Mouse (Mus musculus): Measurements from ENCODE around the gene Olfr1443. TPM values are rescaled to one million over a fixed set of nuclear protein-coding genes. Genes with fewer than 3 reads are reported as not detected.

Olfr1443 gene
- total RNA-seq (2023), result not detected

DNA sequence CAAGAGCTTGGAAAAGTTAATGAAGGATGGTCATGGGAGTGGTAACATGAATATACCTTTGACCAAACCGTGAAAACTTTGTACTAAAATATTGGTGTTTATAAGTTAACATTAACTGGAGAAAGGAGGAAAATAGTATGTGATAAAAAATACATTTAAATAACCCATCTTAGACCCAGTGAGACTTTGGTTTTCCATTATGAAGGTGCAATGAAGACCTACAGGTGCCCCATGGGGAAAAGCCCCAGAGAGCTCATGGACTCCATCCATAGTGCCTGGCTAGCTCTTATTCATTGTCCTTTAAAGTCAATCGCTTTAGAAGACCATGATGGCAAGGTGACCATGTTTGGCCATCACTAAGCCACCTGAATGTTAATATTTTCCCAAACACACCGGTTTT lies at the start of gene Olfr1443:
Gene Olfr1443 (plus strand): TSS at position 301 of the 400 bp plus-strand sequence.

DNA sequence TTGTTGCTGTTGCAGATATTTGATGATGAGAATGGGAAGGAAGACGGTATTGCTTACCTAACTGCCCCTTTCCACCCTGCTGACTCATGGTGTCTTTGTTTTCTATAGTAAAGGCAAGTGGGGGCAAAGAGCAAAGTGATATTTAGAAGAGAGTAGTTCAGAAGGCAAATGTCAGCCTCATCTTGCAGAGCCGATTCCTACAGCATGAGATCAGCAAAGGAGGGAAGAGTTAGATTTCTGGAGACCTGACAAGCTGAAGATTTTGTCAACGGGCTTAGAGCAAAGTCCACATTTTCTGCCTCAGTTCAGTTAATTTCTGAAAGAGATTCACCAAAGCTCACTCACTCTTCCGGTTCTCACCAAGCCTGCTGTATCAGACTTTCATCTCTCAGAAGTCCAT lies 44.7 kb upstream of the Olfr1443 start, which contains the start of gene Glyat:
Gene Glyat (plus strand): TSS at position 133 of the 400 bp plus-strand sequence.

DNA sequence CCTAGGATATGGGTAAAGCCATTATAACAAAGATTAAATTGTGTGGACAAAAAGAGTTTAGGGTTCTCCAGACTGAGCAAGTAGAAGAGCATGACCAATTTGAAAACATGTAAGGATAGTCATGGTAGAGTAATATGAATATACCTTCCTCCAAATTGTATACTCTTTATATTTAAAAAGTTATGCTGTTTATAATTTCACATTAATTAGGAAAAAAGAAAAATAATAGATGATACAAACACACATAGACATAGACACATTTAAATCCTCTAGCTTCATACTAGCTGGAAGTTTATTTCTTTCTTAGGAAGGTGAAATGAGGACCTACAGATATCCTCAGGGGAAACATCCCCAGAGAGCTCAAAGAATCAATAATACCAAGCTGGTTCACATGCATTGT lies 7.8 kb upstream of the Olfr1443 start, which contains the start of gene Olfr1442:
Gene Olfr1442 (plus strand): TSS at position 301 of the 400 bp plus-strand sequence.

DNA sequence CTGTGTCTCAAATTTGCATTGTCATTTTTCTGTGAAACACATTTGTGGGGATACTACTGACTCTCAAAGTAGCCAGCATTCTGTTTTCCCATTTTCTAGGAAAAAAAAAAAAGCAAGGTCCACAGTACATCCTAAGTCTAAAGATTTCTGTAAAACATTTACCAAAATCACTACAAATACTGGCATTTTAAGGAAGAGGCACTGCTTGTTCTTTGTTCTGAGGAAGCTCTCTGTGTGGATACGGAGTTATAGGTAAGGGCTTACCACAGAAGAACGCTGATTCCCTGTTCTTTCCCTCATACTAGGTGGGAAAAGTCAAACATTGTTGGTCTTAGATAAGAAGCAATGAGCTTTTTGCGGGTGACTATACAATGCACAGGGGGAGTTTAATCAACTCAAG lies 17.7 kb downstream of the Olfr1443 start, which contains the start of gene Keg1:
Gene Keg1 (plus strand): TSS at position 197 of the 400 bp plus-strand sequence.

Other genes with a start within 250 kb of the Olfr1443 start
- gene Mpeg1, start 217.3 kb upstream of the Olfr1443 start, total RNA-seq (2023), result 10 to 100 TPM in 1 of 2 experiments, 1 to 10 TPM in 1; 8.7 to 17.2 TPM
- gene Dtx4, start 176.7 kb upstream of the Olfr1443 start, total RNA-seq (2023), result 1 to 10 TPM; 3.6 to 6.2 TPM
- 10 to 100 TPM; 20.3 to 27.8 TPM for gene Fam111a, start 132.4 kb upstream of the Olfr1443 start, total RNA-seq (2023)
- not detected for gene Gm4952, start 78.1 kb upstream of the Olfr1443 start, total RNA-seq (2023)
- not detected for gene Glyat, start 44.8 kb upstream of the Olfr1443 start, total RNA-seq (2023)
- not detected for gene Olfr1442, start 7.7 kb upstream of the Olfr1443 start, total RNA-seq (2023)
- gene Keg1, start 17.7 kb downstream of the Olfr1443 start, total RNA-seq (2023), result not detected
- gene Cntf, start 87.5 kb downstream of the Olfr1443 start, total RNA-seq (2023), result 1 to 10 TPM; 5.7 to 6.1 TPM
- 10 to 100 TPM; 85.1 to 88.8 TPM for gene Zfp91, start 118.0 kb downstream of the Olfr1443 start, total RNA-seq (2023)
- 10 to 100 TPM; 42.7 to 50.1 TPM for gene Lpxn, start 118.1 kb downstream of the Olfr1443 start, total RNA-seq (2023)
- gene Gm5244, start 168.6 kb downstream of the Olfr1443 start, total RNA-seq (2023), result 1 to 10 TPM; 4.5 to 5.5 TPM
- gene Olfr1444, start 179.2 kb downstream of the Olfr1443 start, total RNA-seq (2023), result 1 to 10 TPM in 1 of 2 experiments, not detected in 1; 1.1 TPM
- not detected for gene Olfr1445, start 205.7 kb downstream of the Olfr1443 start, total RNA-seq (2023)
- gene Olfr1446, start 215.4 kb downstream of the Olfr1443 start, total RNA-seq (2023), result not detected
- not detected for gene Olfr1447, start 225.6 kb downstream of the Olfr1443 start, total RNA-seq (2023)
- not detected for gene Olfr1448, start 246.3 kb downstream of the Olfr1443 start, total RNA-seq (2023)

Measured in T-cell, adult 66 days (primary cell).